Mouse (Mus musculus) intestine, postnatal 0 days (tissue): ENCODE measurements around the gene Lat. TPM values are rescaled to one million over a fixed set of nuclear protein-coding genes. Genes with fewer than 3 reads are reported as not detected.

ENCODE experiments used
- ATAC-seq: fragments of 200-750 bp; cut with Nextera tagmentation; 2 replicates; pipeline ENCODE4 v1.8.0; 2017; ENCODE audit warnings: mild to moderate bottlenecking, moderate TSS enrichment, moderate library complexity
- H3K27ac ChIP-seq: fragments of 300-500 bp; sonication (generic); 2 replicates; pipeline ENCODE4 v1.5.1; 2014; ENCODE audit warnings: mild to moderate bottlenecking, low read depth, low read length, moderate library complexity
- H3K27me3 ChIP-seq: fragments of 300-500 bp; sonication (generic); replicated peaks from 2 replicates; pipeline ENCODE4 v1.6.1; 2014; ENCODE audit warnings: low read length, mixed read lengths; ENCODE audit not compliant: control insufficient read depth, insufficient read depth
- H3K36me3 ChIP-seq: fragments of 300-500 bp; sonication (generic); 2 replicates; pipeline ENCODE4 v1.6.1; 2014; ENCODE audit warnings: mild to moderate bottlenecking, moderate library complexity; ENCODE audit not compliant: control insufficient read depth, insufficient read depth
- H3K4me1 ChIP-seq: fragments of 300-500 bp; sonication (generic); replicated peaks from 2 replicates; pipeline ENCODE4 v1.6.1; 2014; ENCODE audit warnings: antibody characterized with exemption, low read length, mixed read lengths; ENCODE audit not compliant: control insufficient read depth, insufficient read depth
- H3K4me2 ChIP-seq: fragments of 300-500 bp; sonication (generic); replicated peaks from 2 replicates; pipeline ENCODE4 v1.6.1; 2014; ENCODE audit warnings: low read depth, mild to moderate bottlenecking, moderate library complexity
- H3K4me3 ChIP-seq: fragments of 300-500 bp; sonication (generic); 2 replicates; pipeline ENCODE4 v1.5.1; 2014; ENCODE audit warnings: low read depth, low read length
- H3K9ac ChIP-seq: fragments of 300-500 bp; sonication (generic); 2 replicates; pipeline ENCODE4 v1.6.1; 2014; ENCODE audit warnings: mild to moderate bottlenecking, low read depth, low read length
- H3K9me3 ChIP-seq: fragments of 300-500 bp; sonication (generic); 2 replicates; pipeline ENCODE4 v1.6.1; 2016; ENCODE audit warnings: mixed run types; ENCODE audit not compliant: control insufficient read depth
- CTCF ChIP-seq: sonication (generic); IDR thresholded peaks from 2 replicates; pipeline ENCODE4 v1.5.1; 2016; ENCODE audit warnings: low read depth, mild to moderate bottlenecking, control low read depth, antibody characterized with exemption, moderate library complexity
- WGBS: fragments of 180-500 bp; shearing (Covaris S2); extraction: QIAGEN DNeasy Blood & Tissue Kit; methylation state at CpG from one replicate; pipeline ENCODE4 v1.1.7; 2014; 5-methylcytosine and 5-hydroxymethylcytosine counted together
- polyA plus RNA-seq: library from polyadenylated mRNA; unstranded; fragments of >200 nt; fragmentation: Nextera tagmentation; extraction: Ambion mirVana; gene quantifications from 2 replicates; pipeline ENCODE4 v1.2.1, GENCODE M21; 2015

Gene Lat
- polyA plus RNA-seq, 1 experiment from 2014 or later: 0.65 TPM

DNA sequence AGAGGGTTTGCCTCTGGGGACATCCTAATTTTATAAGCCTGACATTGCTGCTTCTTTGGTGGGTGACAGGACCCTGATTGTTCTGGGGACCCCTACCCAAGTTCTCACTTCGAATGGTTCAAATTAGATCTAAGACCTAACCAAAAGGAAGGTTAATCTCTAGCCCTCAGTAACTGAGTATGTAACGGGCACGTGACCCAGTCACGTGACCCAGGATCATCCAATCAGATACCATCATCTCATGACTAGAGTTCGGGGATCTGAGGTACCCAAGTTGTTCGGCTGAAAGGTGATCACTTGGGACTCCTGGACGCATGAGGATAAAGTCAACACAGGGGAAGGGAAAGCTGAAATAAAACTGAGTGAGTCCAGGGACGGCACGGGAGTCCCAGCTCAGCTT is 3.6 kb upstream of the Lat start:
- peaks cover 12% of the 10 kb centered on the region; the same call in 1 of the 2 replicates for H3K4me1 ChIP-seq
- no peaks in the 10 kb centered on the region for H3K9me3 ChIP-seq
- H3K4me3 ChIP-seq: no peak overlapping the region
- H3K36me3 ChIP-seq: peaks cover 57% of the 10 kb centered on the region
- no peak overlapping the region for H3K27ac ChIP-seq
- TF ChIP-seq CTCF: no peak
- H3K27me3 ChIP-seq: no peaks in the 10 kb centered on the region
- 86% methylated on average over 9 of the region's 9 CpGs for WGBS
- H3K9ac ChIP-seq: no peak overlapping the region
- ATAC-seq: no peak
- no peak overlapping the region for H3K4me2 ChIP-seq

DNA sequence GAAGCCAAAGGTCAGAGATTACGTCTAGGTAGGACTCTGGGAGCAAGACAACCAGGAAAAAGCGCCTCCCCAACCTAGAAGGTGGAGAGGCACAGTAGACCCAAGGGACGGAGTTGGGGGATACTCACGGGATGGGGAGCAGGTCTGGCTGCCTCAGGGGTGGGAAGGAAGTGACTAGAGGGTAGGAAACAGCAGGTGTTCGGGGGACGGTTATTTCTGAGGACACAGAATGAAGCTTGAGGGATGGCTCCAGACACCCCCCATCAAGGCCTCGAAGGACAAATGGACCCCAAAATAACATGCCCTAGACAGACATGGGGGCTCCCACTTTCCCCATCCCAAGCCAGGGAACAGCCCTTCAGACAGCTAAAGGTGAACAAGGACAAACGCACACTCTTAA is 1.0 kb downstream of the Lat start:
- Histone ChIP-seq H3K27ac (no peak overlapping the region), H3K9ac (no peak overlapping the region), H3K9me3 (no peaks in the 10 kb centered on the region), H3K27me3 (no peaks in the 10 kb centered on the region), H3K4me3 (no peak overlapping the region), H3K4me1 (no peaks in the 10 kb centered on the region), H3K36me3 (peaks cover 55% of the 10 kb centered on the region), H3K4me2 (no peak overlapping the region)
- no peak for TF ChIP-seq CTCF
- ATAC-seq: no peak
- 83% methylated on average over 8 of the region's 8 CpGs for WGBS

DNA sequence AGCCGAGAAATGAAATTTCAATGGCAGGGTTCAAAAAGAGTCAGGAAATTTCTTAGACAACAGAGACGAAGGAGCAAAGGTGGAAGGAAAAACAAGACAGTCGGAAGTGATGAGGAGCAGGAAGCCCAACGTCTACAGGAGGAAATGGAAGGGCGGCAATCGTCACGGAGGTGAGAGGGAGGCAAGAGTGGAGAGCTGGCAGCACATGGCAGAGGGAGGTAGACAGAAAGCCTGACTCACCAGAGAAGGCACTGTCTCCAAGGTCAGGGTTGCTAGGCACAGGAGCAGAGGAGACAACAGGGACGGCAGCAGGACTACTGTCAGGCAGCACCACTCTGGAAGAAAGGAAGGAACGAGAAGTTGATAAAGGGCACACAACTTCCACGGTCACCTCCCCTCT is 1.7 kb downstream of the Lat start:
- Histone ChIP-seq H3K27ac (no peak overlapping the region), H3K9me3 (no peaks in the 10 kb centered on the region), H3K27me3 (no peaks in the 10 kb centered on the region), H3K9ac (no peak overlapping the region), H3K36me3 (peaks cover 49% of the 10 kb centered on the region), H3K4me1 (no peaks in the 10 kb centered on the region), H3K4me3 (no peak overlapping the region), H3K4me2 (no peak overlapping the region)
- no peak for ATAC-seq
- 88% methylated on average over 10 of the region's 10 CpGs for WGBS
- TF ChIP-seq CTCF: no peak

DNA sequence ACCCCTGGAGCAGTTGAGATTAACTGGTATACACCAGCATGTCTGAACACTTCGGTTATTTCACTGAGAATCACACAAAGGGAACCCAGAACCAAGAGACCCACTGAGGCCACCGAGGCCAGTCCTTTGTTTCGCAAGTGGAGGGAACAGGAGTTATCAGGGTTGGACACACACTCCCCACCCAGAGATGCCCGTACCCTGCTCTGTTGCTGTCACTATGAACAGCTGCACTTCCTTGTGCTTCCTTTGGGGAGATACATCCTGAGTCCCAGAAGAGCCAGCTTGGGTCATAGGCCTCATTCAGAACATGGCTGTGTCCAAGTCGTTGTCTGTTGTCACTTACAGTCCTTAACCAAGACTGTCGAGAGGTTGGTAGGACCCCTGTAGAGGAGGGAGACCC is 6.3 kb downstream of the Lat start:
- Histone ChIP-seq H3K36me3 (peaks cover 14% of the 10 kb centered on the region; the same call in 1 of the 2 replicates), H3K4me3 (no peak overlapping the region), H3K27ac (no peak overlapping the region), H3K27me3 (no peaks in the 10 kb centered on the region), H3K9ac (no peak overlapping the region), H3K4me2 (no peak overlapping the region), H3K4me1 (no peaks in the 10 kb centered on the region), H3K9me3 (no peaks in the 10 kb centered on the region)
- ATAC-seq: no peak
- WGBS: 77% methylated on average over 6 of the region's 6 CpGs
- no peak for TF ChIP-seq CTCF

DNA sequence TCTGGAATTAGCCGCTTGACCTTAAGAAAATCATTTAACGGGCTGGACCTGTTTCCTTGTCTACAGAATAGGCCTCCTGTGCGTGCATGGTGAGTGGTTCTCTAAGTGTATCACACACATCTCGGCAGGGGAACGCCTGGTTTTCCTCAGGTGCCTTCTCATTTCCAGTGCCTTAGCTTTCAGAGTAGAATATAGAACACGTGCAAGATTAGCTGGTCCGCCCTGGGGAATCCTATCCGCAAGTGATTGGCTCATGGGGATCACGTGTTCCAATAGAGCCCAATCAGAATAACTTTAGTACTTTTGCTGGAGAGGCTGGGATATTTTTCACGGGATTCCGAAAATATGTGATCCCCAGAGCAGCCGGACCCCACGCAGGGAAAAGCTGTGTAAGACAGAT is 10.3 kb downstream of the Lat start:
- Histone ChIP-seq H3K27me3 (no peaks in the 10 kb centered on the region), H3K9me3 (no peaks in the 10 kb centered on the region), H3K36me3 (0 out of 2 replicates have a peak, but pooled peaks cover 4% of the 10 kb centered on the region), H3K27ac (no peak overlapping the region), H3K4me1 (no peaks in the 10 kb centered on the region), H3K9ac (no peak overlapping the region), H3K4me2 (no peak overlapping the region), H3K4me3 (no peak overlapping the region)
- ATAC-seq: no peak
- no peak for TF ChIP-seq CTCF
- 66% methylated on average over 13 of the region's 13 CpGs for WGBS

DNA sequence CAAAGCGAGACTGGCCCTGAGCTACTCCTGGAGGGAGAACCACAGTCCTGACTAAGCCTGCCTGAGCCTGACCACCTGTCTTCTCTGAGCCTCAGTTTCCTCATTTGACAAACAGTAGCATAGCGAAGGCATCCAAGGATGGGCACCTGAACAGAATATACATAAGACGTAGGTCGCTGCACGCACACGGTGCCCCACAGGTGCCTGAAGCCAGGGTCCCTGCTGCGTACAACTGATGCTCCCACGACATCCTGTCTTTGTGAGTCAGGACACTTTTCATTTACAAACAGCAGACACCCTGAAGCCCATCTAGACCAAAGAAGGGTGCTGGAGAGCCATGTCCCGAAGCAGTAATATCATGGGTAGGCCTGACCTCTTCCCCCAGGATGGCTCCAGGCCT is 11.0 kb downstream of the Lat start:
- no peaks in the 10 kb centered on the region for H3K9me3 ChIP-seq
- no peak overlapping the region for H3K4me3 ChIP-seq
- no peak for TF ChIP-seq CTCF
- H3K27ac ChIP-seq: no peak overlapping the region
- H3K4me2 ChIP-seq: no peak overlapping the region
- H3K27me3 ChIP-seq: no peaks in the 10 kb centered on the region
- no peak for ATAC-seq
- 96% methylated on average over 9 of the region's 9 CpGs for WGBS
- H3K36me3 ChIP-seq: no peaks in the 10 kb centered on the region
- H3K4me1 ChIP-seq: no peaks in the 10 kb centered on the region
- H3K9ac ChIP-seq: no peak overlapping the region

DNA sequence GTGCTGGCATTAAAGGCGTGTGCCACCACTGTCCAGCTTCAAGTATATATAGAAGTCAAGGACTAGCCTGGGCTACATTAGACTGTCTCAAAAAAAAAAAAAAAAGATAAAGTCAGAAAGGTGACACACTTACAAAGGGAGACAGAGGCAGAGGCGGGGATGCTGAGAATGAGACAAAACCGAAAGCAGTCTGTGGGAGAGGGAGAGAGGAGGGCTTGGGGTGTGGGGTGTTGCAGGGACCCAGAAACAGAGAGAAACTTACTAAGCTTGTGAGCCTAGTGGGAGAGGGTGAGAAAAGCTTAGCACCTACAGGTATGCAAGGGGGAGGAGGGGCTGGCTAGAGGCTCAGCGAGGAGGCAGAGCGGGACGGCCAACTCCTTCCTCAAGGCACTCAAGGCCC is 11.5 kb downstream of the Lat start:
- 87% methylated on average over 6 of the region's 6 CpGs for WGBS
- no peak overlapping the region for H3K9ac ChIP-seq
- H3K27ac ChIP-seq: no peak overlapping the region
- no peaks in the 10 kb centered on the region for H3K4me1 ChIP-seq
- TF ChIP-seq CTCF: no peak
- H3K9me3 ChIP-seq: no peaks in the 10 kb centered on the region
- H3K4me3 ChIP-seq: no peak overlapping the region
- H3K4me2 ChIP-seq: no peak overlapping the region
- H3K27me3 ChIP-seq: no peaks in the 10 kb centered on the region
- no peak for ATAC-seq
- H3K36me3 ChIP-seq: no peaks in the 10 kb centered on the region
